Mouse (Mus musculus) induced T-regulatory cell, adult 2 months (primary cell): Measurements from ENCODE around the gene Slx4.
A peak's percentile ranks its signal among the peaks of the same experiment; 100 is the strongest.
"Not testable (repeated sequence)": the region's sequence is repeated elsewhere in the genome, so short reads cannot be mapped to it uniquely, and the experiment has no call there.

Experiments used
- DNase-seq: peaks from one replicate; pipeline ENCODE4 v3.0.0-alpha.2; 2012; ENCODE audit warnings: low read depth

Slx4 gene

DNA sequence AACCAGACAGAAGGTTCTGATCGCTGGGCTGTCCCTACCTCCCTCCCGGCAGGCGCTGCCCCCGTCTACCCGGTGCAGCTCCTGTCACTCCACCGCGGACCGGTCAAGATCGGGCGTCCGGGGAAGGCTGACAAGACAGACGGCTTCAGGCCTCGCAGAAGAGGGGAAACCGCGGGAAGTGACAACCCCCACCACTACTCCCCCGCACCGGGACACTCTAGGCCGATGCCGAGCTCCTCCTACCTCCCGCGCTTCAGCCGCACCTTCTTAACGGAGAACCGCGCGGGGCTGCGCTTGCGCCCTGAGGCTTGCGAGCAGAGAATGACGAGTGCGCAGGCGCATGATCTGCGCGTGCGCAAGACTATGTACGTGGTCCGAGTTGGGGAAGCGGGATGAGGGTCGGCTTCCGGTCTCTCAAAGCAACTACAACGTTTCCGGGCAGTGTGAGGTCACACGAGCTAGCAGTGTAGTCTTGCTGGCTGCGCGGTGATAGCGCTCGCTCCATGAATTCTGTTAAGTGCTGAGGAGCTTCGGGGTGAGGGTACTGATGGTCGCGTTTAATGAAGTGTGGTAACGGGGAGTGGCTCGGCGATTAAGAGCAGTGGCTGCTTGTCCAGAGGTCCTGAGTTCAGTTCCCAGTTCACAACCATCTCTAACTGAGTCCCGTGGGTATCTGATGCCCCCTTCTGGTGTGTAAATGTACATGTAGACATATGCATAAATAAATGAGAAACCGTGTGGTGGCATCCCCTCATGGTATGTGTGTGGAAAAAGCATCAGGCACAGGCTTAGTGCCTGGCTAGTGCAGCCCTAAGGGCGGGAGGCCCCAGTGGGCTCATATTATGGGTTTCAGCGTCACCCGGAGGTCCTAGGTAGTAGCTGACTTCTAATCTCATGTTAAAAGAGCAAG lies at the start of gene Slx4:
Slx4 (minus strand) TSS at position 282 of the 910 bp plus-strand sequence.
- DNase-seq: peak; percentile 99

DNA sequence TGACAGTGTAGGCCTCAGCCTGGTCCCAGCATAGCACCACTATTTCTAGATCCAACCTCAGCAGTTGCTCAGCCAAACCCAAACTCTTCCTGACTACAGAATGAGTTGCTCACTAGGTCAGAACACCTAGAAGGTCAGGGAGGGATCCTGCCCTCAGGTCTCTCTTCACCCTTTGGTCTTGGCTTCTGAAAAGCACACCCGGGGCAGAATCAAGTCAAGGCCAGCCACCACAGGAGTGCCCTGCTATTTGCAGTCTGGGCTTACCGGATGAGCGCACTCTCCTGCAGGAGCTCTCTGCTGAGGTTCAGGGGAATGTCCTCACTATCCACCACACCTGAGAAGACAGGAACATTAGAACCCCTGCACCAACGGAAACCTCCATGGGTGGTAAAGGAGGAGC lies 49.0 kb upstream of the Slx4 start:
- no peak for DNase-seq

DNA sequence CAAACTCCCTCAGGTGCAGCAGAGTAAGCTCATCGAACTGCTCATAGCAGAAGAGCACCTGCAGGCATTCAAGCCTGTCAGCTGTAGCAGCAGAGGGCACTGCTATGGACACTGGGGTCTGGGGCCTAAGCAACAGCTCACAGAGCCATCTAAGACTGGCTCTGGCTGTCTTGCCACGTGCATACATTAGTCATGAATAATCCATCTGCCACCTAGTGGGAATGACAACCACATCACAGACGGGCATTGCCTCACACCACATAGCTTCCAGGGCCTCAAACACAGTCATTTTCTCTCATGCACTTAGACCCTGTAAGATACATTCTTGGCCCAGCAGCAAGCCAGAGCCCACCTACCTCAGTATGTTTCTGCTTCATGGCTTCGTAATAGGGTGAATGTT lies 42.0 kb upstream of the Slx4 start:
- DNase-seq: no peak

DNA sequence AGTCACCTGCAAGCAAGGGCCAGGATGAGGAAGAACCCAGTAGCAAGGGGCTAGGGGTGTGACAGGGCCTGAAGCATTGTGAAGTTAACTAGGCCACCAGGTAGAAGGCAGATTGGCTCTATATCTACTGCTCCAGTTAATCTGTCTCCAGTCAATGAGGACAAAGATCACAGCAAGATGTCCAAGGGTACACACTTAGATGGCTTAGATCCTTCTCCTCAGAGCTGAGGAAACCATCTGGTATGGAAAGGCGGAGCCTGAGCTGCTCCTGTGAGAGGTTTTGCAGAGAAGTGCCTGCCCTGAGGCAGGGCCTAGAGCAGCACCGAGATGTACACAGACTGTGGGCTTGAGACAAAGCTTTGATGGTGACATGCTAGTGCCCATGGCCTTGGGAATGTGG lies 40.5 kb upstream of the Slx4 start:
- no peak for DNase-seq

DNA sequence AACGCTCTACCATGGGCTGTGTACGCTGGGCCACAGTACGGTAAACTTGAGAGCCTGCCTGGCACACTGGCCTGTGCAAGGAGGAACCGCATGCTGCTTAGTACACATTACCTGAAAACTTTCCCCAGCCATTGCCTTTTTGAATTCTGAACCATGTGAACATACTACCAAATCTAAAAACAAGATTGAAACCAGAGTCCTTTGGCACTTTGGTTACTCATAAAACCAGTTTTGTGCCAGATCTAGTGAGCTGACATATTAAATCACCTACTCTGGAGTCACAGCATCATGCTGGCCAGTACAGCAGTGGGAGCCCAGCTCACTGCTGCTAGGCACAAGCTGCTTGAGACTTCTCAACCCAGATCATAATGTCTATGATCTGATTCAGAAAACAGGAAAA lies 38.1 kb upstream of the Slx4 start:
- no peak for DNase-seq

DNA sequence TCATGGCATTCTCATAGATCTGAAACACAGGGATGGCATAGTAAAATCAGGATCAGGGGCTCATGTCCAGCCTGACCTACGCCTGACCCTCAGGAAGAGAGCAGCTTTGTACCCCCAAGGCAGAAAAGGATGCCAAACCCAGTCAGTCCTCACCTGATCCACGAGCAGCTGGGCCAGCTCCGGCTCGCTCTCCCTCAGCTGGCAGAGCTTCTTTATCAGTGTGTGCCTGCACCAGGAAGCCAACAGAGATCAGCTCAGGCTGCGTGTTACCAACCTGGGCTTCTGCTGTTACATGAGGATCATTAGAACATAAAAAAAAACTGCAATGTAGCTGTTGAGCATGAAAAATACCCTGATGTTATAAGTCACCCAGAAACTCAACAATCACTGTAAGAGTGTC lies 36.6 kb upstream of the Slx4 start:
- no peak for DNase-seq

DNA sequence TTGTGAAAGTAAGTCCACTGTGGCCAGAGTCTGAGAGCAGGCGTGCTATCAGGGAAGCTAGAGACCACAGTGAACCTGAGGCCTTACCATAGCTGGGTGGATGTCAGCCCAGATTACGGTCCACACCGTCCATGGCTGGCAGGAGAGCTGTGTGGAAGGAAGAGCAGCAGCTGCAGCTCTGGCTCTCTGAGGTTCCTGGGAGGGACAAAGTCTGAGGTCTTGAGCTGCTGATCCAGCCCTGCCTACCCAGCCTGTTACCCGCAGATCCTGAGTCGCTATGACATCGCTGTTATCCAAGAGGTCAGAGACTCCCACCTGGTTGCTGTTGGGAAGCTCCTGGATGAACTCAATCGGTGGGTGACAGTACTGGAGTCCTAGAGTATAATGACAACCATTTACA lies 34.1 kb upstream of the Slx4 start:
- DNase-seq: no peak

DNA sequence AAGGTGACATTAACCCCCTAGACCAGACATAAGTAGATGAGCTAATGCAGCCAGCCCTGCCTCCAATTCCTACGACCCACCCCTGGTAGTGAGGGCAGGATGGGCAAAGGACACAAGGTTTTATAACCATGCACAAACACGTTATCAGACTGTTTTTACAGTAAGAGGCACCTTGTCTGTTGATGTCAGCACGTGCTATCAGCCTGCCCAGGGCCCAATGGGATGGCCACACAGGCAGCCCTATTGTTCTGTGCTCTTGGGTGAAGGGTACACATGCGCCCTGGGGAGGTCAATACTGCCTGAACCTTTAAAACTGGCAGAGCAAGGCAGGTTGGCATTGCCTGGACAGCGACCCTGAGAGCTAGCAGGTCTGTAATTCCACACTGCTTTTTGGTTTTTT lies 33.2 kb upstream of the Slx4 start, which contains the start of gene Dnase1:
Dnase1 (plus strand) TSS at position 136 of the 400 bp plus-strand sequence.
- DNase-seq: no peak

DNA sequence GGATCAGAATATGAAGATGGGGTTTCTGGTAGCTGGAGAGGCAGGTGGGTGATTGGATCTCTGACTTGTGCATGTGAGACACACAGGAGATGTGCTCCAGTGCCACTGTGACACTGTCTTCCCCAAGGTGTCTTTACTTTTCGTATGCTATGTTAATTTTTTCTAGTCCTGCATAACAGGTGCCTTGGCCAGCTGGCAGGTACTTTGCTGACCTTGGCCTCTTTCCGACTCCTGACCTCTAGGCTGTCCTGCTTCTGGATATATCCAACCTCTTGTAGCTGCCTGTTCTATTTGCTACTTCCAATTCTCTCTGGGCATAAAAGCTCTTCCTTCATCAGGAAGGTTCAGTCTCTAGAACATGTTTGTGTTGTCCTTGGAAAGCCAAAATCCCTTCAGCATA lies 32.0 kb upstream of the Slx4 start:
- no peak for DNase-seq

DNA sequence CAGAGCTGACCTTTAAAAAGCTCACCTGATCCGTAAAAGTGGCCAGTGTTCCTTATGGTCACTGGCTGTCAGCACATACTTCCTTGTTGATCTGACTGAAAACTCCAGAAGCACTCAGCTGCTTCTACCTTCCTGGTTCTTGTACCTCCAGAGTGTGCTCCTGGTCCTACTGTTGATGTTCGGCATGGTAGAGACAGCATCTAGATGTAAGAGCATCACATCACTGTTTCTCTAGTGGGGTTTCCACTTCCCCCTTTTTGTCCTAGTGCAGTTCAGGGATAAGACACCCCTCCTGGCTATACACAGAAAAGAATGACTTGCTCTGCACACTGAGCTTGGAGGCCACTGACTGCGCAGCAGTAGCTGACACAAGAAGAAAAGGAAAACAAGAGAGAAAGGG lies 30.9 kb upstream of the Slx4 start:
- DNase-seq: no peak

DNA sequence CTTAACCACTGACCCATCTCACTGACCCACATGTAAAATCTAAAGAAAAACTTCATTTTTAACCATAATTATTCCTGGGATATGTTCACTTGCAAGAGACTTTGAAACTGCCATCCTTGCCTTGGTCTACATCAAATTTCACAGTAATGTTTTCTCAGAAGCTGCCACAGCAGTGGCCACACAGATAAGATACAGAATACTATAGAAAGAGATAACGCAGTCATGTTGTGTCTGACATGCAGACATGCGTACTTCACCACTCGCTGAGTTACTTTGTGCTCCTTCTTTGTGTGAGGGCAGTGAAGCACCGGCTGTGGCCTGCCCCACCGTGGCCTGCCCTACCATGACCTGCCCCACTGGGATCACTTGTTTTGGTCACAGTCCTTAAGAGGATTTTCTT lies 30.4 kb upstream of the Slx4 start:
- DNase-seq: no peak

DNA sequence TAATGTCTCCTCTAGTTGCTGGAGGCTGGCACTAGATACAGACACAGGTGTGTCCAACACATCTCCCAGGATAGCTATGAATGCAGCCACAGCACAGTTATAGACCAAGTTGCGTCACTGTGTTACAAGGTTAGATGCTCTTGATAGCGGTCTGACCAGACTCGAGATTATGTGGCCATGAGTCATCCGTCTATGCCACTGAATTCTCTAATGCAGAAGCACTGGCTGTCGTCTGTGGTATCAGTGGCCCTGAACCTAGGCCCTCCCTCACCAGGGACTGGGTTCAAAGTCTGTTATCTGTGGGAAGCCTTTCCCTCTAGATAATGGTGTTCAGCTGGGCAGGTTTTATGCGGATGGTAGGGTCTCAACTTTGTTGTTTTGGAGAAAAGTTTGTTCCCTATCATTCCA lies 28.8 kb upstream of the Slx4 start:
- DNase-seq: peak; percentile 26

DNA sequence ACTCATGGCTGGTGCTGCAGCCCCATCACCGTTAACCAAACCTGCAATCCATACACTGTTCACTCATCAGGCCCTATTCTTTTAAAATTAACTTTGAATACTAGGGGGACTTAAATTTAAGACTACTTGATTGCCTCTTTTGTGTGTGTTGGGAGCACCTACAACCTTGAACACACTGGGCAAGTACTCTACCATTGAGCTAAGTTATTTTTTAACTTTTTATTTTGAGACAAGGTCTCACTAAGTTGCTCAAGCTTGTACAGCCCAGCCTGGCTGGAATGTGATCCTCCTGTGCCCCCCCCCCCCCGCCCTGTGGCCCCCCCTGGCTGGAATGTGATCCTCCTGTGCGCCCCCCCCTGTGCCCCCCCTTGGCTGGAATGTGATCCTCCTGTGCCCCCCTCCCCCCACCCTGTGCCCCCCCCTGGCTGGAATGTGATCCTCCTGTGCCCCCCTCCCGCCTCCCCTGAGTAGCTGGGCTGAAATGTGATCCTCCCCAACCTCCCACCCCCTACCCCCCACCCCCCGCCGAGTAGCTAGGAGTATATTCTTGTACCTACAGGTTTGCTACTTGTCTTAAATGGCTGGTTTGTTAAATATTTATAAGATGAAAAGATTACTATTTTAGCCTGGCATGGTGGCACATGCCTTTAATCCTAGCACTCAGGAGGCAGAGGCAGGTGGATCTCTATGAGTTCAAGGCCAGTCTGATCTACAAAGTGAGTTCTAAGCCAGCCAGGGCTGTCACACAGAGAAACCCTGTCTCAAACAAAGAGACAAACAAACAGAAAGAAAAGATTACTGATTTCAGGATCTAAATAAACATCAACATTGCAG lies 28.1 kb upstream of the Slx4 start:
- no peak for DNase-seq

DNA sequence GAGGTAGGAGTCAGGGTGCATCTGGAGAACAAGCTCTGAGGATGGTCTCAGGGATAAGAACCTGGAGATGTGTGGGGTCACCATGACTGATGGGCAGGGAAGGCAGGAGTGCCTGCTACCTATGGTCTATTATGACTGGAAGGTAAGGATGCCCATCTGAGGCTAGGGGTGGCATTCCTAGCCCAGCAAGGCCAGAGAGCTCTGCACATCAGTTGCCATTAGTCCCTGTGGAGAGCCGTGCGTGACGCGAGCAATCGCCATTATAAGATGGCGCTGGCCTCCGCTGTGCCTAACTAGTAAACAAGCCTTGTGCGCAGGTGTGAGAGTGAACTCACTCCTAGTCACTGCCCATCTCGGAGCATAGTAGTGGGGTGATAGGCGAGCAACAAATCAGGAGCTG lies 26.9 kb upstream of the Slx4 start:
- no peak for DNase-seq

DNA sequence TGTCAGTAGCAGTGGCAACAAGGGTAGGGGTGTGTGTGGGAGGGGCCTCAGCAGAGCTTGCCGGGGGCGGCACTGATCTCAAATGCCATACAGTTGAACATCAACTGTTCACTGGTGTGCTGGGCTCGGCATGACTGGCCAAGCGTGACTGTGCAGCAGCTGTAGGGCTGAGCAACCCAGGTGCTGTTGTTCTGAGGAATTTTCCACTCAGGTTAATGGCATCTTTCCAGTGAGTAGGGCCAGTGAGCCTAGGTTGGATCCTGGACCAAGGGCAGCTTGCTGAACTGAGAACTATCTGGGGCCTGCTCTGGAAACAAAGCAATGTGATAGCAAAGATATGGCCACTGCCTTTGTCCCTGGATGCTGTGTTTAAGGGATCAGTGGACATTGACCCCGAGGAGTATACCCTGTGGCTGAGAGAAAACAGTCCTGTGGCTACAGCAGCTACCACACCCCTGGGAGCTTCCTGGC lies 25.8 kb upstream of the Slx4 start:
- no peak for DNase-seq

DNA sequence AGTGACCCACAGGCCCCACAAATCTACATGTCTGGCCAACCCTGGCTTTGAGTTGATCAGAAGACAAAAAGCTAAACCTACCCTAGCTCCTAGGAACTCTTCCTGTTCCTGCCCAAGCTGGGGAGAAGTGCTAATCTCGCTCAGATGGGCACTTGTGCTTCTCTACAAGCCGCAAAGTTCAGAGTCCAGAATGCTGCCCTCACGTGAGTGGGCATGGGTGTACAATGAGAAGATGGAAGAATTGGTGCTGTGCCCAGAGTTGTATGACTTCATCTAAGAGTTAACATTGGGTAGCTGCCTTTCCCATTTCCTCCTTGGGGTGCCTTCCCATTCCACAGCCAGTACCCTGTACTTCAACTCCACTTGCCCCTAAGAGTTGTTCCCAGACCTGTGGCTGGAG lies 23.6 kb upstream of the Slx4 start:
- no peak for DNase-seq

DNA sequence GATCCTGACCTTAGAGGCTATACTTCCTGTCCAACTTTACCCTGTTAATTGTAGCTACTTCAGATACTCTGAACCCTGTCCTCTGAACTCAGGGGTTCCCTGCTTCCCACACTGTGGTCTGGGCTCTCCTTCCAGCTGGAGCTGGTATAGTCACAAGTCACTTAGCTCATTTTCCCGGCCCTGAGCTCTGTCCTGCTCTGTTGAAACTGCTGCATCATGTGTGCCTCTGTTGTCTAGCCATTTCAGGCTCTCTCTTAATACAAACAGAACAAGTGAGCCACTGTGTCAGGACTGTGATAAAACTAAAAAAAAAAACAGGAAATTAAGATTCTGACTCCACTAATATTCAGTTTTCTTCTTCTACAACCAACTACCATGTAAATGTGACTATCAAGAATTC lies 23.1 kb upstream of the Slx4 start:
- no peak for DNase-seq

DNA sequence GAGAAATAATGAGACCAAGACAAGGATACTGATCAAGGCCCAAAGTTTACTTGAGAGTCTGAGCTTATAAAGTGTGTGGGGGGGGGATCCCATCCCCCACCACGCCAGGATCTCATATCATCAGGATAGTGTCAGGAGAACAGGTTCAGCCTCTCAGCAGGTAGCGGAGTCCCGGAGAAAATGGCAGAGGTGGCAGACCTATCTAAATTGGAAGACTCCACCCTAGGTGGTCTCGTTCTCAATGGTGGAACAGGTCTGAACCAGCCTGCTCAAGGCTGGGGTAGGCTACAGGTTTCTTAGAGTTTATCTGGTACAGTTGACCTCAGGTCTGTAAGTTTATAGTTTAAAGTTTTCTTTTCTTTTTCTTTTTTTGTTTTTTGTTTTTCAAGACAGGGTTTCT lies 19.1 kb upstream of the Slx4 start:
- no peak for DNase-seq

DNA sequence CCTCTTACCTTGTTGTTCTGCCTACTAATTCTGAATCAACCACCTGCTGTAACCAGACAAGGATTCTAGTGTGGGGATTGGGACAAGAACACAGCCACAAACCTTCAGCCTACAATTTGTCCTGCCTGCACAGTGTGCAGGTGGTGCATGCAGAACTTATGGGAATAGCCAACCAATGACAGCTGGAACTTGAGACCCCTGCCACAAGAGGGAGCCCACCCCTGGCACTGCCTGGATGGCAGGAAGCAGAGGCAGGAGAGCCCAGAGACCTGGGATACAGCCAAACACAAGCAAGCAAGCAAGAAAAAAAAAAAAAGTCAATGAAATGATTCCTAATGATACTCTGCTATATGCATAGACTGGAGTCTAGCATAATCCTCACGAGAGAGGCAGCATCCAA lies 17.7 kb upstream of the Slx4 start:
- no peak for DNase-seq

DNA sequence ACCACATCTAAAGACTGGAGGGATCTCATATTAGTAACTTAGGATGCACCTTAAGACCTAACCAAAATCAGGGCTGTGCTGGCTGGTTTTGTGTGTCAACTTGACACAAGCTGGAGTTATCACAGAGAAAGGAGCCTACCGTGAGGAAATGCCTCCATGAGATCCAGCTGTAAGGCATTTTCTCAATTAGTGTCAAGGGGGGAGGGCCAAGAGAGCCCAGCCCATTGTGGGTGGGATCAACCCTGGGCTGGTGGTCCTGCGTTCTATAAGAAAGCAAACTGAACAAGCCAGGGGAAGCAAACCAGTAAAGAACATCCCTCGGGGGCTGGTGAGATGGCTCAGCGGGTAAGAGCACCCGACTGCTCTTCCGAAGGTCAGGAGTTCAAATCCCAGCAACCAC lies 13.9 kb upstream of the Slx4 start:
- not testable (repeated sequence) for DNase-seq

DNA sequence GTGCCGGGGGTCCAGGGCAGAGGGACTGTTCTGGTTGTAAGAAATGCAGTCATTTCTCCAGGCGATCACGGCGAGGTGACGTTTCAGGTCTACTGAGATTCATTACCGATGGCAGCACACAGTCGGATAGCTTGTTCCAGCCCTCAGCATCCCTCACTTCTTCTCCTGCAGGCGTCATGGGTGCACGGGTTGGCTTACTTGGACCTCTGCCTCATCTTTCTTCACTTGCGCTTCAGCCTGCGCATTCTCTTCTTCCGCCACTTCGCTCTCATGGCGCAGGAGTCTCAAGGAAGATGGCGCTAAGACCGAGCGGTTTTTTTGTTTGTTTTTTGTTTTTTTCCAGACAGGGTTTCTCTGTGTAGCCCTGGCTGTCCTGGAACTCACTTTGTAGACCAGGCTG lies 13.2 kb upstream of the Slx4 start:
- DNase-seq: not testable (repeated sequence)

DNA sequence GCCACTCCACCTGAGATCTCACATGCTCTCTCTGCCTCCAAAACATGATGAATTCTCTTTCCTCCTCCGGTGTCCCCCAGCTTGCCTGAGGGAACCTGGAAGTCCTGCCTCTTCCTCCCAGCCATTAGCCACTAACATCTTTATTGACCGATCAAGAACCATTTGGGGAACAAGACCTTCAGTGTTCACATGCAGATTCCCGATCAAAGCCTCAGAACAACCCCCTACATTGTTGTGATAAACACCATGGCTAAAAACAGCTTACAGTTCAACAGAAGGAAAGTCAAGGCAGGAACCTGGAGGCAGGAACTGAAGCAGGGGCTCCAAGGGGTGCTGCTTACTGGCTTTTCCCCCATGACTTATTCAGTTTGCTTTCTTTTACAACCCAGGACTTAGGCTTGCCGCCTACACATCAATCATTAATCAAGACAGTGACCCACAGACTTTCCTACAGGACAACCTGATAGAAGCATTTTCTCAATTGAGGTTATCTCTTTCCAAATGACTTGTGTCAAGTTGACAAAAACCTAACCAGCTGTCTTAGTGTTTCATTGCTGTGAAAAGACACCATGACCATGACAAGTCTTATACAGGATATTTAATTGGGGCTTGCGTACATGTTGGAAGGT lies 10.6 kb upstream of the Slx4 start:
- no peak for DNase-seq
